Mouse (Mus musculus) intestine, embryonic 14.5 days (tissue): ENCODE measurements around the gene Gm10570. TPM values are rescaled to one million over a fixed set of nuclear protein-coding genes. Genes with fewer than 3 reads are reported as not detected.

Experiments used
- ATAC-seq: fragments of 200-750 bp; cut with Nextera tagmentation; replicated peaks from 2 replicates; pipeline ENCODE4 v1.8.0; 2017; ENCODE audit warnings: low read depth, moderate number of reproducible peaks, moderate TSS enrichment, moderate library complexity; ENCODE audit not compliant: low FRiP score, low TSS enrichment
- DNase-seq: peaks from one replicate; pipeline ENCODE4 v3.0.0-alpha.2; 2018; ENCODE audit warnings: low spot score
- H3K27ac ChIP-seq: fragments of 300-500 bp; sonication (generic); 2 replicates; pipeline ENCODE4 v1.5.1; 2014; ENCODE audit warnings: low read depth, mild to moderate bottlenecking, control low read depth
- H3K27me3 ChIP-seq: fragments of 300-500 bp; sonication (generic); replicated peaks from 2 replicates; pipeline ENCODE4 v1.6.1; 2014; ENCODE audit warnings: low read length, control low read depth; ENCODE audit not compliant: control insufficient read depth, insufficient read depth
- H3K36me3 ChIP-seq: fragments of 300-500 bp; sonication (generic); 2 replicates; pipeline ENCODE4 v1.6.1; 2014; ENCODE audit warnings: low read length, control low read depth; ENCODE audit not compliant: control insufficient read depth, insufficient read depth
- H3K4me1 ChIP-seq: fragments of 300-500 bp; sonication (generic); replicated peaks from 2 replicates; pipeline ENCODE4 v1.6.1; 2014; ENCODE audit warnings: low read length, control low read depth, mixed read lengths; ENCODE audit not compliant: control insufficient read depth, insufficient read depth
- H3K4me2 ChIP-seq: fragments of 300-500 bp; sonication (generic); 2 replicates; pipeline ENCODE4 v1.6.1; 2014; ENCODE audit warnings: low read length
- H3K4me3 ChIP-seq: fragments of 300-500 bp; sonication (generic); 2 replicates; pipeline ENCODE4 v1.5.1; 2014; ENCODE audit warnings: low read depth, low read length, control low read depth, mixed read lengths
- H3K9ac ChIP-seq: fragments of 300-500 bp; sonication (generic); 2 replicates; pipeline ENCODE4 v1.6.1; 2014; ENCODE audit warnings: mild to moderate bottlenecking, low read length
- H3K9me3 ChIP-seq: fragments of 300-500 bp; sonication (generic); 2 replicates; pipeline ENCODE4 v1.6.1; 2016; ENCODE audit warnings: low read length, control low read depth; ENCODE audit not compliant: control insufficient read depth
- WGBS: fragments of 180-500 bp; shearing (Covaris S2); extraction: QIAGEN DNeasy Blood & Tissue Kit; methylation state at CpG from one replicate; pipeline ENCODE4 v1.1.7; 2014; 5-methylcytosine and 5-hydroxymethylcytosine counted together
- polyA plus RNA-seq: library from polyadenylated mRNA; unstranded; fragments of >200 nt; fragmentation: Nextera tagmentation; extraction: Ambion mirVana; gene quantifications from 2 replicates; pipeline ENCODE4 v1.2.1, GENCODE M21; 2014

The Gm10570 gene
- polyA plus RNA-seq, 1 experiment from 2014 or later: not detected

GRCm38 (mm10) chr4:130313552-130313951, 5.1 kb upstream of the Gm10570 start:
- DNase-seq (no peak), ATAC-seq (no peak)
- Histone ChIP-seq H3K4me3 (no peak overlapping the region), H3K4me1 (peaks cover 6% of the 10 kb centered on the region; the same call in 1 of the 2 replicates), H3K9ac (no peak overlapping the region), H3K9me3 (no peaks in the 10 kb centered on the region), H3K27ac (no peak overlapping the region), H3K27me3 (peaks cover 26% of the 10 kb centered on the region), H3K4me2 (no peak overlapping the region), H3K36me3 (peaks cover 26% of the 10 kb centered on the region)
- 93% methylated on average over 4 of the region's 4 CpGs for whole genome bisulfite sequencing

GRCm38 (mm10) chr4:130312526-130312925, 4.1 kb upstream of the Gm10570 start:
- H3K4me2 ChIP-seq: no peak overlapping the region
- no peaks in the 10 kb centered on the region for H3K9me3 ChIP-seq
- peaks cover 13% of the 10 kb centered on the region; the same call in 1 of the 2 replicates for H3K4me1 ChIP-seq
- H3K27ac ChIP-seq: no peak overlapping the region
- H3K36me3 ChIP-seq: peaks cover 21% of the 10 kb centered on the region
- no peak overlapping the region for H3K4me3 ChIP-seq
- no peak for ATAC-seq
- peaks cover 35% of the 10 kb centered on the region for H3K27me3 ChIP-seq
- no peak for DNase-seq
- H3K9ac ChIP-seq: no peak overlapping the region
- WGBS: 86% methylated on average over 3 of the region's 3 CpGs

- Histone ChIP-seq H3K27ac (no peak overlapping the region), H3K27me3 (peaks cover 44% of the 10 kb centered on the region), H3K4me2 (peak overlapping the region; percentile 74), H3K9ac (no peak overlapping the region), H3K4me1 (peaks cover 10% of the 10 kb centered on the region; the same call in 1 of the 2 replicates), H3K9me3 (no peaks in the 10 kb centered on the region), H3K4me3 (peak overlapping the region; percentile 41; the same call in 1 of the 2 replicates), H3K36me3 (peaks cover 5% of the 10 kb centered on the region; the same call in 1 of the 2 replicates)
- 51% methylated on average over 8 of the region's 8 CpGs for WGBS
- DNase-seq (no peak), ATAC-seq (no peak)
These were observed 780 bp upstream of the Gm10570 start for GRCm38 (mm10) chr4:130309254-130309653.

GRCm38 (mm10) chr4:130307851-130308230, 633 bp downstream of the Gm10570 start:
- H3K4me3 ChIP-seq: peak overlapping the region; percentile 41
- WGBS: under 1% methylated on average over 23 of the region's 23 CpGs
- H3K27ac ChIP-seq: no peak overlapping the region
- peak overlapping the region; percentile 74 for H3K4me2 ChIP-seq
- no peaks in the 10 kb centered on the region for H3K36me3 ChIP-seq
- ATAC-seq (peak; percentile 58), DNase-seq (no peak)
- peaks cover 10% of the 10 kb centered on the region; the same call in 1 of the 2 replicates for H3K4me1 ChIP-seq
- H3K27me3 ChIP-seq: peaks cover 44% of the 10 kb centered on the region
- no peaks in the 10 kb centered on the region for H3K9me3 ChIP-seq
- H3K9ac ChIP-seq: 0 out of 2 replicates have a peak overlapping the region, but pooled peaks have one; percentile 31

GRCm38 (mm10) chr4:130306796-130307630, 1.5 kb downstream of the Gm10570 start:
- Histone ChIP-seq H3K4me2 (no peak overlapping the region), H3K9me3 (no peaks in the 10 kb centered on the region), H3K9ac (no peak overlapping the region), H3K27me3 (peaks cover 44% of the 10 kb centered on the region), H3K36me3 (no peaks in the 10 kb centered on the region), H3K4me1 (peaks cover 10% of the 10 kb centered on the region; the same call in 1 of the 2 replicates), H3K4me3 (no peak overlapping the region), H3K27ac (no peak overlapping the region)
- ATAC-seq (no peak), DNase-seq (no peak)
- WGBS: 78% methylated on average over 10 of the region's 10 CpGs

GRCm38 (mm10) chr4:130304746-130305145, 3.7 kb downstream of the Gm10570 start:
- no peaks in the 10 kb centered on the region for H3K9me3 ChIP-seq
- H3K4me3 ChIP-seq: no peak overlapping the region
- ATAC-seq (no peak), DNase-seq (no peak)
- no peaks in the 10 kb centered on the region for H3K36me3 ChIP-seq
- peaks cover 10% of the 10 kb centered on the region; the same call in 1 of the 2 replicates for H3K4me1 ChIP-seq
- H3K4me2 ChIP-seq: no peak overlapping the region
- no peak overlapping the region for H3K9ac ChIP-seq
- WGBS: 19% methylated on average over 3 of the region's 3 CpGs
- no peak overlapping the region for H3K27ac ChIP-seq
- peaks cover 28% of the 10 kb centered on the region for H3K27me3 ChIP-seq

GRCm38 (mm10) chr4:130302285-130302870, 6.1 kb downstream of the Gm10570 start:
- WGBS: 53% methylated on average over 12 of the region's 12 CpGs
- no peak overlapping the region for H3K9ac ChIP-seq
- H3K4me1 ChIP-seq: no peaks in the 10 kb centered on the region
- H3K27me3 ChIP-seq: peaks cover 7% of the 10 kb centered on the region; the same call in 1 of the 2 replicates
- no peaks in the 10 kb centered on the region for H3K9me3 ChIP-seq
- H3K4me2 ChIP-seq: no peak overlapping the region
- H3K36me3 ChIP-seq: no peaks in the 10 kb centered on the region
- no peak overlapping the region for H3K4me3 ChIP-seq
- no peak for ATAC-seq
- no peak overlapping the region for H3K27ac ChIP-seq
- no peak for DNase-seq

- H3K9ac ChIP-seq: no peak overlapping the region
- no peak overlapping the region for H3K27ac ChIP-seq
These were observed 8.8 kb downstream of the Gm10570 start for GRCm38 (mm10) chr4:130299629-130300018.

More at GRCm38 (mm10) chr4:130299629-130300018, 8.8 kb downstream of the Gm10570 start:
- no peaks in the 10 kb centered on the region for H3K36me3 ChIP-seq
- H3K4me2 ChIP-seq: no peak overlapping the region
- ATAC-seq (no peak), DNase-seq (no peak)
- no peaks in the 10 kb centered on the region for H3K27me3 ChIP-seq
- WGBS: 73% methylated on average over 8 of the region's 8 CpGs
- H3K4me3 ChIP-seq: no peak overlapping the region
- H3K4me1 ChIP-seq: no peaks in the 10 kb centered on the region
- no peaks in the 10 kb centered on the region for H3K9me3 ChIP-seq
